Mouse (Mus musculus) monocyte, adult 5-6 weeks (primary cell): Measurements from ENCODE around the gene Zfp433. TPM values are rescaled to one million over a fixed set of nuclear protein-coding genes. Genes with fewer than 3 reads are reported as not detected.
A peak's percentile ranks its signal among the peaks of the same experiment; 100 is the strongest.
"Not testable (repeated sequence)": the region's sequence is repeated elsewhere in the genome, so short reads cannot be mapped to it uniquely, and the experiment has no call there.

Experiments used
- ATAC-seq: fragments of 153-309, 156-312 bp; replicated peaks from 2 replicates; pipeline ENCODE4 v1.8.0; 2017; ENCODE audit warnings: mild to moderate bottlenecking; ENCODE audit not compliant: low TSS enrichment, insufficient number of reproducible peaks, severe bottlenecking, poor library complexity, low FRiP score
- total RNA-seq: library from RNA; stranded (forward); fragments of 200-1000, 200-491, 200-594 nt; gene quantifications from 3 replicates; pipeline ENCODE4 v1.2.3, GENCODE M21; 2017

The Zfp433 gene
- total RNA-seq, result 17.6 to 27.9 TPM (median 19.5 TPM) in 3 replicates

- peak; percentile 100 for ATAC-seq
Observed at GRCm38 (mm10) chr10:81704531-81705301, at the start of gene Zfp433. Zfp433 (plus strand) TSS chr10:81704825.

- no peak for ATAC-seq
Observed at GRCm38 (mm10) chr10:81655178-81655577, 49.4 kb upstream of the Zfp433 start.

- ATAC-seq, result no peak
Observed at GRCm38 (mm10) chr10:81656174-81656573, 48.5 kb upstream of the Zfp433 start.

- ATAC-seq, result not testable (repeated sequence)
Observed at GRCm38 (mm10) chr10:81687114-81687513, 17.5 kb upstream of the Zfp433 start.

GRCm38 (mm10) chr10:81770506-81771403 lies 66.1 kb downstream of the Zfp433 start, which contains the start of gene Gm3055:
Gm3055 (minus strand) TSS chr10:81771161.
- peak; percentile 59 for ATAC-seq

GRCm38 (mm10) chr10:81771404-81771777 lies 66.8 kb downstream of the Zfp433 start:
- not testable (repeated sequence) for ATAC-seq

Other genes starting within 250 kb of the Zfp433 start
- gene Nfic, start 249.2 kb upstream of the Zfp433 start, total RNA-seq, result 4.1 to 7.6 TPM (median 5.1 TPM) in 3 replicates
- gene Celf5, start 222.1 kb upstream of the Zfp433 start, total RNA-seq, result 0.32 TPM in 1 of 3 replicates, not detected in the others
- gene Ncln, start 208.4 kb upstream of the Zfp433 start, total RNA-seq, result 42.6 to 86.4 TPM (median 79.6 TPM) in 3 replicates
- gene S1pr4, start 204.7 kb upstream of the Zfp433 start, total RNA-seq, result 20.5 to 50.8 TPM (median 33.5 TPM) in 3 replicates
- 20.3 to 41.0 TPM (median 29.4 TPM) in 3 replicates for gene Gna15, start 180.6 kb upstream of the Zfp433 start, total RNA-seq
- gene Gna11, start 159.6 kb upstream of the Zfp433 start, total RNA-seq, result 2.2 to 17.5 TPM (median 15.1 TPM) in 3 replicates
- gene Aes, start 145.3 kb upstream of the Zfp433 start, total RNA-seq, result 129 to 254 TPM (median 141 TPM) in 3 replicates
- gene Tle2, start 130.3 kb upstream of the Zfp433 start, total RNA-seq, result 2.0 to 3.2 TPM (median 2.7 TPM) in 3 replicates
- not detected in 3 replicates for gene Tle6, start 103.8 kb upstream of the Zfp433 start, total RNA-seq
- gene BC025920, start 98.6 kb upstream of the Zfp433 start, total RNA-seq, result 0.75 to 2.4 TPM (median 1.8 TPM) in 3 replicates
- gene Sirt6, start 77.0 kb upstream of the Zfp433 start, total RNA-seq, result 4.8 to 5.8 TPM (median 5.0 TPM) in 3 replicates
- 0.38 to 3.9 TPM (median 1.1 TPM) in 3 replicates for gene Ankrd24, start 76.3 kb upstream of the Zfp433 start, total RNA-seq
- 1.8 to 5.2 TPM (median 4.2 TPM) in 3 replicates for gene Gm10778, start 55.8 kb upstream of the Zfp433 start, total RNA-seq
- gene Gm3055, start 66.3 kb downstream of the Zfp433 start, total RNA-seq, result 1.6 to 10.2 TPM (median 5.0 TPM) in 3 replicates
- gene Gm4767, start 107.4 kb downstream of the Zfp433 start, total RNA-seq, result 0.48 to 3.2 TPM in 2 of 3 replicates, not detected in the other
- 5.4 to 8.2 TPM (median 7.3 TPM) in 3 replicates for gene Gm32687, start 159.1 kb downstream of the Zfp433 start, total RNA-seq
- gene Zfp781, start 225.7 kb downstream of the Zfp433 start, total RNA-seq, result 1.8 to 3.0 TPM (median 1.8 TPM) in 3 replicates